Mouse (Mus musculus) v-Abl transformed pro-B cells (cell line): ENCODE measurements at regions not wholly inside any gene's neighbourhood (a gene's known extent, or its start where the extent isn't known, plus 50 kb on each side); places are given as distances from the start of the nearest gene placed in this dataset.

Experiments used
- in situ Hi-C, 2 experiments: fragments of 400-800 bp; cut with MboI; formaldehyde crosslinking; loops; one replicate each; pipeline ENCODE4 v1.15.1; 2025; ENCODE audit not compliant: unreplicated experiment in 2 of 2

DNA sequence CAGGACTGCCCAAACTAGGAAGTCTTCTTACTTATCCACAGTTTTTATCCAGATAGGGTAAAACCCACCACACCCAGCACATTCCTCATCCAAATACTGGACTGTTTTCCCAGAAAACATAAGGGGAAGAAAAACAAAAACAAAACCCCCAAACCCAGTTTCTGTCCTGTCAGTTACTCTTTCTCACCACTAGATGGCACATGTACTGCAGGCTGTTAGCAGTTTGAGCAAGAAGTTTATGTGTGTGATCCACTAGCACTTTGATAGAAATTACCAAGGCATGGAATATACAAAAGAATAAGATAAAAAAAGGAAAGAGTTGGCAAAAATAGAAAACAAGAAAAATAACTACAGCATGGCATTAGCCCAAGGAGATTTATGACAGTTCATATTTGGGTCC is 76.2 kb upstream of the Chd6 start:
- in situ Hi-C loops = no loop called here

GRCm38 (mm10) chr2:161177355-161178021 is 68.6 kb upstream of the Chd6 start:
- in situ Hi-C loops = no loop called here

GRCm38 (mm10) chr2:161166681-161167080 is 57.8 kb upstream of the Chd6 start:
- in situ Hi-C loops = no loop called here

GRCm38 (mm10) chr2:161165495-161165894 is 56.6 kb upstream of the Chd6 start:
- in situ Hi-C loops = no loop called here

- in situ Hi-C loops = no loop called here
Measured at GRCm38 (mm10) chr2:161164320-161164719, 55.4 kb upstream of the Chd6 start.
